Mouse (Mus musculus) cerebellum, adult (tissue): ENCODE measurements around the gene Braf.

Experiments
- ATAC-seq: cut with Nextera tagmentation; 2 replicates; pipeline ENCODE4 v1.9.2; 2017; ENCODE audit warnings: mild to moderate bottlenecking, moderate library complexity, mixed read lengths; ENCODE audit not compliant: insufficient number of reproducible peaks, low FRiP score, low TSS enrichment

Braf gene

GRCm38 (mm10) chr6:39559276-39559939 lies 165.9 kb downstream of the Braf start:
- ATAC-seq = no peak

GRCm38 (mm10) chr6:39557723-39558261 lies 167.5 kb downstream of the Braf start, which contains the start of gene Dennd2a:
Gene Dennd2a (minus strand): TSS chr6:39557867.
- peak; percentile 34; the same call in 1 of the 2 replicates for ATAC-seq

DNA sequence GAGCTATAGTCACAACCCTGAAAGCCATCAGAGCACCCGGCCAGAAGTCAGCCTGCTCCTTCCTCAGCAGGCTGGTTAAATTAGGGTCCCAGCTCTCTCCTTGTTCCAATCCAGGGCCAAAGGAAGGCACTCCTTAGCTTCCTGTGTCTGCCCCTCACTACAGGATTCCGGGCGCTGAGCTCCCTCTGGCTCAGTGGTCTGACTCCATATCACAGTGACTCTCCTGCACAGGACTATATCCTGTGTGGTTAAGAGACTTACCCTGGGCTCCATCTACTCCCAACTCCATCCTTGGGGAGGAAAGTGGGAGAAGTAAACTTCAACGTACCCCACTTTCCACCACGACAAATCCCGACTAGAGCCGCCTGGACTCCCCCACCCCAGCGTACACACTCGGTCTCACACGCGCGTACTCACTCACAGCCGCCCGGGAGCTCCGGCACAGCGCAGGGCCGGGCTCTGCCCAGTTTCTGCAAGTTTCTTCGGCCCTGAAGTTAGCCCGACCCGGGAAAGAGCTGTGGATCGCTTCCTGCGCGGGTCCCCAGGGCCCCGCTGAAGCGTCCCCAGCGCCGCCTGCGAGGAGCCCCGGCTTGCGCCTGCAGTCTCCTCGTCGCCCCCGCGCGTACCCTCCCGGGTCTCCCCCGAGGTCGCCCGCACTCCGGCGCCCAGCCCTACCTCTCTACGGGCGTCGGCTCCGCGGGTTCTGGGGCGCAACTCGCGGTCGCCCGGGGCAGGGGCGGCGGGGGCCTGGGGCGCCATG lies 168.2 kb downstream of the Braf start:
- peak; percentile 43; the same call in 1 of the 2 replicates for ATAC-seq

- no peak for ATAC-seq
These were observed 169.7 kb downstream of the Braf start for GRCm38 (mm10) chr6:39555648-39555945.

DNA sequence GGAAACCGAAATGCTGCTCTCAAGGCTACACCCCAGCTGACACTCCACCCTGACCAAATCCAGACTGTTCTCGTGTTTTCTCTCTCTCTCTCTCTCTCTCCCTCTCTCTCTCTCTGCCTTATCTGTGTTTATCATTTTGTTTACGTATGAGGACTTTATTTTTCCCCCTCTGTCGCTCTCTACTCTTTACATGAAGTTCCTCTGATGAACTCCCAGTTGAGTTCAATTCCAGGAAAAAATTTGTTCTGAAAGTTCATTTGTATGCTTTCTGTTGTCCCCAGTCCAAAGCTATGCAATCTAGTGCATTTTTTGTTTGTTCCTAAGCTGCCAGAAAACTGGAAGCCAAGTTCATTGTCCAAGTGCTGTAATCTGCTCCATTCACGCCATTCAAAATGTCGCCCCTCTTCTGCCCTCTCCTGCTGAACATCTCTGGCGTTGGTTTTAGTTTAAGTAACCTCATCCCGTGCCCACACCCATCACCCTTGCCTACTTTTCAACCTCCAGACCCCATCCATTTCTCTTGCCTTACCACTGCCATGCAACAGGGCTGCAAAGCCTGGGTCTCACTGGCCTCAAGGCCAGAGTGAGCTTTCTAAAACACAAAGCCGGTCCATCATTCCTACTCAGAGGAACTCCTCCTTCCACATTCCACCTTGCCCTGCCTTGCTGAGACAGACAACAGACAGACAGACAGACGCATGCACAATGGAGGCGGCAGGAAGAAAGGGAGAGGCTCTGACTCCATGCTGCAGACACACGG lies 170.2 kb downstream of the Braf start:
- ATAC-seq = no peak
